Mouse (Mus musculus) left cerebral cortex, adult 2 months (tissue): Measurements from ENCODE around the gene Lif. TPM values are rescaled to one million over a fixed set of nuclear protein-coding genes. Genes with fewer than 3 reads are reported as not detected.
A peak's percentile ranks its signal among the peaks of the same experiment; 100 is the strongest.

Experiments used
- DNase-seq, 2 experiments: peaks; one replicate each; pipeline ENCODE4 v3.0.0; 2021 to 2022; ENCODE audit warnings: low spot score in 2 of 2, mixed read lengths in 1 of 2; ENCODE audit errors: extremely low spot score in 1 of 2
- H3K27ac ChIP-seq: fragments of 200-600 bp; 2 replicates; pipeline ENCODE4 v1.8.1; 2022
- H3K4me3 ChIP-seq: fragments of 200-600 bp; 2 replicates; pipeline ENCODE4 v1.8.1; 2022
- CTCF ChIP-seq: fragments of 200-600 bp; IDR thresholded peaks from 2 replicates; pipeline ENCODE4 v1.8.1; 2022; ENCODE audit warnings: antibody characterized with exemption, mild to moderate bottlenecking, moderate library complexity
- intact Hi-C: fragments of 180-260 bp; cut with DNase I; formaldehyde crosslinking; loops from one replicate; pipeline ENCODE4 v1.15.1; 2025
- total RNA-seq, 2 experiments: library from RNA; stranded (reverse); gene quantifications; 2 replicates each; pipeline ENCODE4 v1.2.3; 2021

Gene Lif
- total RNA-seq, 2 experiments from 2014 or later = 0.70 to 1.2 TPM

DNA sequence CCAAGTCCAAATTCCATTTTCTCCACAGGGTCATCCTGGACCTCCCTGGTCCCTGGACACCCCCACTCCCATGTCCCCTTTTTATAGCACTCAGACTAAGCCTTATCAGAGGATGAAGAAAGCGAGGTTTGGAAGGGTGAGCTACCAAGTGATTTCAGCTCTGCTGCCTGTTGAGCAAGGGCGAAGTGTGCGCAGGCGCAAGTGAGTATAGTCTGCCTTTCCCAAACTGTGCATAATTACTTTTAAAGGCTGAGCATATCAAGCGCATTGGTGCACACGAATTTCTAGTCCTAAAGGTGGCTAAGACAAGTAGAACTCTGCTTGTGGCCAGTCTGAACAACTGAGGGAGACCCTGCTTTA lies 35.5 kb downstream of the Lif start:
- TF ChIP-seq CTCF = no peak
- Histone ChIP-seq H3K27ac (no peak overlapping the region), H3K4me3 (no peak overlapping the region)
- DNase-seq = no peak
- intact Hi-C loops = no loop called here

DNA sequence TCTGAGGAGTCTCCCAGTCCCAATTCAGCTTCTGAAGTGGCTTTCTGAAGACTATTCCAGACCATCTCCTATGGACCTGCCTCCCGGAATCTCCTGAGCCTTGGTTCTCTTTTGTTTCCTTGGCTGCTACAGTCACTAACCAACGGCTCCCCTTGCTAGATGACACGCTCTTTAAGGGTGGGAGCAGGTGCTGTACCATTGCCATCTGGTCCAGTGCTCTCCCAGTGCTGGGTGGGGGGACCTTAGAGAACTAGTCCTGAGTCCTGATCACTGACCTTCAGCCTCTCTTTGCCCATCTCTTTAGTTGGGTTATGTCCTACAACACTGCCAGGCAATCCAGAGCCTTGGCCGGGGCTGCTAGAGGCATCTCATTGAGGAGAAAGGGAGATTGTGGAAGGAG lies 36.1 kb downstream of the Lif start:
- DNase-seq = no peak
- Histone ChIP-seq H3K4me3 (no peak overlapping the region), H3K27ac (no peak overlapping the region)
- TF ChIP-seq CTCF = no peak
- intact Hi-C loops = no loop called here

DNA sequence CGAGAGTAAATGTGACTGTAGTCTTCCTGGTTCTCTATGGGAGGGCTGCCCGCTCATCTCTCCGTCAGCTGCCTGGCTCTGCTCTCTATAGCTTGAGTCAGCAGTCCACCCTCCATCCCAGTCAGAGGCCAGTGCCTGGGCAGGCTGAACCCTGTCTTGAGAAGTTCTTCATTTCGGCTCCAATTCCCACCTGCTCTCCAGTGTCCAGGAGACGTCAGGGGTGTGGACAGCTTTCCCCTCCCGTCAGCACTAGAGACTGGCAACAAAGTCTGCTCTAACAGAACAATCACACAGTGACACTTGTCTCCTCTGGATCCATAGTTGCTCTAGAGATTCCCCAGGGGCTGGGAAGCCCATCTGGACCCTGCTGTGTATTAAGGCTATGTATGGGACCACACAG lies 36.7 kb downstream of the Lif start:
- intact Hi-C loops = no loop called here
- TF ChIP-seq CTCF = no peak
- no peak for DNase-seq
- no peak overlapping the region for H3K4me3 ChIP-seq
- no peak overlapping the region for H3K27ac ChIP-seq

DNA sequence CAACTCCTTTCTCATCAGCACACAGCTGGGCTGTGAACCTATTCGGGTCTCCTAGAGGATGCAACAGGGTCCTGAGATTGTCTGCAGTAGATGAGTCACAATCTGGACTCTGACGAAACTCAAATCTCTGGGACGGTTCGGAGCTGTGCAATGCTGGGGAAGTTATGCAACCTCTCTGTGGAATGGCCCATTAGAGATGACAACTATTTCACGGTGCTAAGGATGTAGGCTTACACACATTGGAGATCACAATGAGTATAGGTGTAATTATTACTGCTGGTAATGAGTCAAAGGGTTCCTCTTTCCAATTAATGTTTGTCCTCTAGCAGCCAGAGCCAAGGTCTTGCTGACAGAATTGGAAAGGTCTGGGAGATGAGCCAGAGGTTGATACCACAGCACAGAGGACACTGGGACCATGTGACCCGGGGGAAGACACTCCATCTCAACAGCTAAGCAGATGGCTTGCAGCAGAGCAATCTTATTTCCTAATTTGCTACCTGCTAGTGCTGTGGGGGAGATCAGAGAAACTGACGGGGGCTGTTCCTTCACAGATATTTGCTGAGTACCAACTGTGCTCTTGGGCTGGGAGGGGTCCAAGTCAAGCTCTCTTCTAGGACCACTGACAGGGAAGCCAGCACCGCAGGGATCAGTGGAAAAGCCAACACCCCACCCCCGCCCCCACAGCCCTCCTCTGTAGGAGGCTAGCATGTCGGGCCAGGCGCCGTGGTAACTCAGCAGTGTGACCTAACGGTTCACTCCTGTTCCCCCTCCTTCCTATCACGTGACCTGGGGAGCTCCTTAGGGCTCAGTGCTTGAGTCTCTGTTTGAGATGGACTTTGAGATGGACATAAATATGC lies 37.4 kb downstream of the Lif start:
- intact Hi-C loops = no loop called here
- peak in 1 of 2 experiments; percentile 16 for DNase-seq
- Histone ChIP-seq H3K27ac (no peak overlapping the region), H3K4me3 (no peak overlapping the region)
- TF ChIP-seq CTCF = no peak

DNA sequence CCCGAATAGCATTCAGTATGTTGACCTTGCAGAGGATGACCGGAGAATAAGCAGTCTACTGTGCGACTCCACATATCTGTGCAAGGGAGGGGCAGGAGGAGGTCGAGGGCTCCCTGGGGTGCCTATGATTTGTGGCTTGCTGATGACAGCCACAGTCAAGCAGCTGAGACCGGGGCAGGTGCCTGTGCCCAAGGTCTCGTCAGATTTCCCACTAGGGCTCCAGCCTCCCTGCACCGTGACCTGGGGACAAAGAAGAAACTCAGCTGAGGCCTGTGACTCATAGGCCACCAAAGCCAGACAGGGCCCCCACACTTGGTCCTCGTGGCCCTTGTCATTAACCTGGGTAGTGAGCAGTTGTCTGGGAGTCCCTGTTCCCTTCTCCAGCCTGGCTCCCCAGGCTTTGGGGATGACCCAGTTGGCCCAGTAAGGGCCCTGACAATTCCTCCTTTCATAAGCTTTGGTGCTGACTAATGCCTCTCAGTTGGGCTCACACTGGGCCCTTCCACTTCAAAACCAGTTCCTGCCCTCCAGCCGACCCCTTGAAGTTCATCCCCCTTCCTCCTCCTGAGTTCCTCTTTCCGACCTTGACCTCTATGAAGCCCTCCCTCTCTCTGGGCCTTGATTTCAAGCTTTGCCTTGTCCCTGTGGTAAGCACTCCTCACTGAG lies 39.4 kb downstream of the Lif start:
- H3K27ac ChIP-seq = peak overlapping the region; percentile 13; the same call in 1 of the 2 replicates
- intact Hi-C loops = no loop called here
- no peak for TF ChIP-seq CTCF
- DNase-seq = no peak
- H3K4me3 ChIP-seq = no peak overlapping the region

DNA sequence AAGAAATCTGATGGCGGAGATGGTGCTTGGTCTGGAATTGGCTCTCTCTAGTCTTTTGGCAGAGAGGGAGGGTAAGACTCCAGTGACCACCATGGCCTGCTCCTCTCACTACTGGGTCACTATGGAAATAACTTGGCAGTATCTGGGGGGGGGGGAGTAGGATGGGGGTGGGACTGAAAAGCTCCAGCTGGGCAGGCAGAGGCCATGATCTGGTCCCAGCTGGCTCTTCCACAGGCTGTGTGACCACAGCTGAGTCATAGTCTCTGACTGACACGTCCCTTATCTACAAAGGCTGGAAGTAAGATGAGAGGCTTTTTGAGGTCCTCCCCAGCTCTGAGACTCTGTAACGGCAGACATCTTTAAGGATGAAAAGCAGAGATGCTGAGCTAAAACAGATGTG lies 40.4 kb downstream of the Lif start:
- no peak overlapping the region for H3K4me3 ChIP-seq
- DNase-seq = no peak
- intact Hi-C loops = no loop called here
- H3K27ac ChIP-seq = no peak overlapping the region
- no peak for TF ChIP-seq CTCF

DNA sequence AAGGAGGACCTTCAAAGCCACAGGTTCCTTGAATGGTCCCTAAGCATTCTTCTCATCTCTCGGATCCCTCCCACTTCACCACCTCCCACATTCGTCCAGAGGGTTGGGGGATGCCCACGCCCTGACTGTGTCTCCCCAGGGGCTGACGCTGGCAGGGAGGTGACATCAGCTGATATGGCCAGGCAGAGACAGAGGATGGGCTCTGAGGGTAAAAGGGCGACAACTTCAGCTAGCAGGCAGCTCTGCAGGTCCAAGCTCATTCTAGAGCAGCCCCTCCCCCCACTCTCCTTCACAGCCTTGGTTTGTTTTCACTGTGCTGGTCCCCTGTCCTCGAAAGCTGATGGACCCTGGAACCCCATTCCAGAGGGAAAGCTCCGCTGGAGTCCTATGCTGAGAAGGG lies 41.3 kb downstream of the Lif start:
- intact Hi-C loops = no loop called here
- no peak for TF ChIP-seq CTCF
- DNase-seq = no peak
- Histone ChIP-seq H3K27ac (no peak overlapping the region), H3K4me3 (no peak overlapping the region)

DNA sequence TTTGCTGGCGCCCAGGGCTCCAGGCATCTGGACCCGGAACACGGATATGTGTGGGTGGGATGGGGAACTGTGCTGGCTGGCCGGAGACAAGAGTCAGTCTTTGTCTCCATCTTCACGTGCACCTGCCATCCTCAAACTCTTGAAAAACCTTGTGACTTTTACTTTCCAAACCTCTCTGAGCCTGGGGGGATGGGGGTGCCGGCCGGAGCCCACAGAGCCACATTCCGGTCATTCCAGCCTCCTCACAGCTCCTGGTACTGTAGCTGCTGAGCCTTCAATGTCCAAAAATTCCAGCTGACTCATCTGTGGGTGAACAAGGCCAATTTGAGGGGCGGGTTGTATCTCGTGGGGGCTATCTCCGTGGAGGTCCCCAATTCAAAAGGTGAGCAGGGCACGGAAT lies 41.8 kb downstream of the Lif start:
- DNase-seq = no peak
- intact Hi-C loops = no loop called here
- no peak overlapping the region for H3K4me3 ChIP-seq
- no peak overlapping the region for H3K27ac ChIP-seq
- TF ChIP-seq CTCF = no peak

DNA sequence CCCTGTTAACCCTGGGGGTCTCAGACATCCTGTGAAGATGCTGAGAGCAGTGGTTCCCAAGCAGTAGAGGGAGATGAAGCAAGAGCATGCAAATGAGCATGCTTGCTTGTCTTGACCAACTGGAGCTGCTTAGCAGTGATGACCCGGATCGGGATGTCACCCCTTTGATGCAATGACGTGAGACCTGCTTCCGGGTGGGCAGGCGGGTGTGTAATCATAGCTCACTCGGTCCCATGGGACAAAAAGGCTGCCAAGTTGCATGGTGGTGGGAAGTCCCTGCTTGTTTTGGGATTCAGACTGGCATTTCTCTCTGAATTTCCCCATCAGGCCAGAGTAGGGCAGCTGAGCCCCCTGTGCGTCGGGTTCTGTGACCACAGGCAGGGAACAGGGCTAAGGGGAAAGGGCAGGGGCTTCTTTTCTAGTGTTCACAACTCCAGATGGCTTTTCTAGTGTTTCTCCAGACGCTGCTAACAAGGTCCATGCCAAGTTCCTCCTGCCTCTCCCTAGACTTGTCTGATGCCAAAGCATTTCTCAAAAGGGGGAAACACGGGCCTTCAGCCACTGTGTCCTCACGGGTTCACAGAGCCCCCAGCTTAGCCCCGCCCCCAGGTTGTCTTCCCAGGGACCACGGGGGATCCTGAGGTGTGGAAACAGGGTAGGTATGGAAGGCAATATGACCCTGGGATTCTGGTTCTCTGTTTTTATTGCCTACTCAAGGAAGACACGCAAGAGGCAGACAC lies 42.5 kb downstream of the Lif start:
- no peak for TF ChIP-seq CTCF
- intact Hi-C loops = loop anchor here (5.0 kb wide), 1 partner anchor 47 kb away; no protein-coding TSS in a partner anchor
- Histone ChIP-seq H3K4me3 (no peak overlapping the region), H3K27ac (no peak overlapping the region)
- DNase-seq = no peak

DNA sequence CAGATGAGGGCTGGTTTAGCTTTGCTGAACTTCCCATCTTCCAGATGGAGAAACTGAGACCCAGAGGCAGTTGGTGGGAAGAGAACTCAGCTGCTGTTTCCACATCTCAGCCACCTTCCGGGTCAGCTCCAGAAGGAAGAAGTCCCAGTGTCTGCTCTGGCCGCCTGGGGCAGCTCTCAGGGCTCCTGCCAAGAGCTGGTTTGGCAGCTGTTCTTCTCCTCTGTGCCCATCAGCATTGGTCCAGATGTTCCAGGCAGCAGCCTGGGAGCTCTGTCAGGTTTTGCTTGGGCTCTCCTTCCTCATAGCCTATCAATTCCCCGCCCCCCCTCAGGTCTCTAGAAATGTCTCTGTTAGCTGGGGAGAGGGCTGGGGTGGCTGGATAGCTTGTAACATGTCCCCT lies 43.3 kb downstream of the Lif start:
- no peak for TF ChIP-seq CTCF

DNA sequence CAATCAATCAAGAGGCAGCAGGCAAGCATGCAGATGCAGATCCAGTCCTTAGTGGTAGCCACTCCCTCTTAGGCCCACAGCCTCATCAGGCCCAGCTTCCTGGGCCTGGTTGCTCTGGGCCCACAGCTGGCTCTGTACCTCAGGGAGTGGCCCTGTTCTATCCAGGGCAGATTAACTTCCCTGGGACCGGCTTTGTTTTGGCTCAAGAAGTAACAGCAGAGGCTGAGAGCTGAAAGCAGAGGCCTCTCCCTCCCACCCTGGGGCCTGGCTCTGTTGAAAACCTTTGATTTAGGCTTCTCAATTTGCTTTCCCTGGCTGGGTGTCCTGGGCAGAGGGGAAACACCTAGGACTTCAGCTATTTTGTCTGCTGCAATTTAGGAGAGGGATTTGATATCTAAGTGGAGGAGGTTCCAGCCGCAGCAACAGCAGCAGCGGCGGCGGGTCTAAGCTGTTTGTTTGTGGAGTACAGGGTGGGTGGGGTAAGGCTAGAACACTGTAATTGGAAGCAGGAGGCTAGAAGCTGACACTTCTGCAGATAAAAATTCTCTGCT lies 45.1 kb downstream of the Lif start:
- intact Hi-C loops = loop anchor here (5.0 kb wide), 1 partner anchor 45 kb away; no protein-coding TSS in a partner anchor
- Histone ChIP-seq H3K4me3 (no peak overlapping the region), H3K27ac (no peak overlapping the region)
- no peak for TF ChIP-seq CTCF
- no peak for DNase-seq

More for the DNA sequence above, 43.3 kb downstream of the Lif start:
- no peak for DNase-seq
- Histone ChIP-seq H3K27ac (no peak overlapping the region), H3K4me3 (no peak overlapping the region)
- intact Hi-C loops = loop anchor here (5.0 kb wide), 1 partner anchor 47 kb away; no protein-coding TSS in a partner anchor

DNA sequence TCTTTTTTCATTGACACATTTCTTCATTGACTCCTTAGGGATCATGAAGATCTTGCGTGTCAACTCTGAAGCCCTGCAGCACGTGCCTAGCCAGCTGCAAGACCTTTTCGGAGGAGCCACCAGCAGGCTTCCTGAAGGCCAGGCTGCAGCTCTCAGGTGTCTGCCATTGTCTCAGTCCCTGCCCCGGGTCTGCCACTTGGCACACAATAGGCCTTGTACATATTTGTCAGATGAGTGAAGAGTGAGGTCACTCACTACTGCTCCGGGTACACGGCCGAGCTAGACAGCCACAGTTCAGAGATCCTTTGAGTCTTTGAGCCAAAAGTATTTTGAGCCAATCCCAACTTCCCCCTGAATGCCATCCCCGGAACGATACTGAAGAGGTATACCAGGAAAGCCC lies 45.7 kb downstream of the Lif start:
- Histone ChIP-seq H3K4me3 (no peak overlapping the region), H3K27ac (no peak overlapping the region)
- DNase-seq = no peak
- no peak for TF ChIP-seq CTCF
- intact Hi-C loops = loop anchor here (5.0 kb wide), 1 partner anchor 44 kb away; no protein-coding TSS in a partner anchor
